7 mouse cellular contexts compared by ENCODE assay signal in the genomic region with DNA sequence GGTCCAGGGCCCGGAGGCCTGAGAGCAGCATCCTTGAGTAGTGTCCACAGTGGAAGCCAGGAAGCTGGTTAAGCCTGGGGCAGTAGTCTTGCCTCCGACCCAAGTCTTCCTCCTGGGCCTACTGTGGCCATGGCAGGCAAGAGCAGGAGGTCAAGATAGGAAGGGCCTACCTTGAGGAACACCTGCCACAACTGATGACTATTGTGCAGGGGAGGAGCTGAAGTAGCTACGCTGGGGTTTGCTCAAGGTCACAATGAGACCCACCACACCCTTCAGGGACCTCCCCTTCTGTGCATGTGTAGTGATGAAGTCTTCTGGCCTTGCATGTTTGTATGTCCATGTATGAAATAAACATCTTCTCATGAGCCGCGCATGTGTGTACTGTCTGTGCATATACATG. TPM values are rescaled to one million over a fixed set of nuclear protein-coding genes. Genes with fewer than 3 reads are reported as not detected.
DNase-seq lines count a peak whose midpoint lies in the region; ATAC-seq lines count a peak whose summit lies in the region.

No protein-coding gene starts in this region.

- no peaks in the 10 kb centered on the region for H3K9me3 ChIP-seq in neural tube, embryonic 11.5 days (ENCODE audit: control insufficient read depth, low read length)
- H3K9me3 ChIP-seq in embryonic facial prominence, embryonic 15.5 days (replicated peaks) = no peaks in the 10 kb centered on the region
- no peaks in the 10 kb centered on the region for H3K9me3 ChIP-seq in limb, embryonic 13.5 days
- H3K9me3 ChIP-seq in stomach, embryonic 15.5 days = no peaks in the 10 kb centered on the region

- peak overlapping the region; percentile 85 for H3K9ac ChIP-seq in neural tube, embryonic 11.5 days (ENCODE audit: low read length)
- peak overlapping the region; percentile 78 for H3K9ac ChIP-seq in embryonic facial prominence, embryonic 15.5 days
- H3K9ac ChIP-seq in limb, embryonic 13.5 days = peak overlapping the region; percentile 85
- 0 out of 2 replicates have a peak overlapping the region, but pooled peaks have one; percentile 75 for H3K9ac ChIP-seq in stomach, embryonic 15.5 days

- H3K4me3 ChIP-seq in neural tube, embryonic 11.5 days (ENCODE audit: low read depth, low read length) = peak overlapping the region; percentile 86
- H3K4me3 ChIP-seq in embryonic facial prominence, embryonic 15.5 days (replicated peaks) = peak overlapping the region; percentile 87
- peak overlapping the region; percentile 82 for H3K4me3 ChIP-seq in limb, embryonic 13.5 days
- peak overlapping the region; percentile 86 for H3K4me3 ChIP-seq in stomach, embryonic 15.5 days (replicated peaks)

- no peaks in the 10 kb centered on the region for H3K27me3 ChIP-seq in neural tube, embryonic 11.5 days (ENCODE audit: control insufficient read depth, insufficient read depth, low read length)
- no peaks in the 10 kb centered on the region for H3K27me3 ChIP-seq in embryonic facial prominence, embryonic 15.5 days
- no peaks in the 10 kb centered on the region for H3K27me3 ChIP-seq in limb, embryonic 13.5 days
- no peaks in the 10 kb centered on the region for H3K27me3 ChIP-seq in stomach, embryonic 15.5 days (replicated peaks)

- H3K27ac ChIP-seq in neural tube, embryonic 11.5 days (ENCODE audit: low read depth, low read length) = no peak overlapping the region
- peak overlapping the region; percentile 6; the same call in 1 of the 2 replicates for H3K27ac ChIP-seq in embryonic facial prominence, embryonic 15.5 days (replicated peaks)
- peak overlapping the region; percentile 44; the same call in 1 of the 2 replicates for H3K27ac ChIP-seq in limb, embryonic 13.5 days
- no peak overlapping the region for H3K27ac ChIP-seq in stomach, embryonic 15.5 days

- H3K36me3 ChIP-seq in neural tube, embryonic 11.5 days (ENCODE audit: control insufficient read depth, insufficient read depth, low read length) = peaks cover 6% of the 10 kb centered on the region; the same call in 1 of the 2 replicates
- peaks cover 41% of the 10 kb centered on the region for H3K36me3 ChIP-seq in embryonic facial prominence, embryonic 15.5 days
- H3K36me3 ChIP-seq in limb, embryonic 13.5 days = peaks cover 53% of the 10 kb centered on the region
- peaks cover 16% of the 10 kb centered on the region; the same call in 1 of the 2 replicates for H3K36me3 ChIP-seq in stomach, embryonic 15.5 days

- WGBS in neural tube, embryonic 11.5 days = 74% methylated on average over 5 of the region's 5 CpGs
- WGBS in embryonic facial prominence, embryonic 15.5 days = 65% methylated on average over 5 of the region's 5 CpGs
- WGBS in limb, embryonic 13.5 days = 65% methylated on average over 5 of the region's 5 CpGs
- WGBS in stomach, embryonic 15.5 days = 62% methylated on average over 5 of the region's 5 CpGs

- H3K4me1 ChIP-seq in neural tube, embryonic 11.5 days (ENCODE audit: control insufficient read depth, insufficient read depth, low read length) = peaks cover 11% of the 10 kb centered on the region
- peaks cover 34% of the 10 kb centered on the region for H3K4me1 ChIP-seq in embryonic facial prominence, embryonic 15.5 days
- H3K4me1 ChIP-seq in limb, embryonic 13.5 days = peaks cover 20% of the 10 kb centered on the region
- peaks cover 14% of the 10 kb centered on the region for H3K4me1 ChIP-seq in stomach, embryonic 15.5 days

- ATAC-seq in neural tube, embryonic 11.5 days (ENCODE audit: insufficient read depth, low FRiP score, low TSS enrichment) = no peak
- no peak for ATAC-seq in embryonic facial prominence, embryonic 15.5 days (ENCODE audit: insufficient number of reproducible peaks, low FRiP score, low TSS enrichment, low read depth)
- no peak for ATAC-seq in limb, embryonic 13.5 days (ENCODE audit: low FRiP score, low read depth)
- ATAC-seq in stomach, embryonic 15.5 days (ENCODE audit: insufficient read depth, low FRiP score, low read depth) = no peak

- peak overlapping the region; percentile 74 for H3K4me2 ChIP-seq in neural tube, embryonic 11.5 days (ENCODE audit: low read depth)
- H3K4me2 ChIP-seq in embryonic facial prominence, embryonic 15.5 days (replicated peaks) = peak overlapping the region; percentile 84
- peak overlapping the region; percentile 92 for H3K4me2 ChIP-seq in limb, embryonic 13.5 days (replicated peaks)
- H3K4me2 ChIP-seq in stomach, embryonic 15.5 days = peak overlapping the region; percentile 67

- DNase-seq in neural tube, embryonic 11.5 days (ENCODE audit: low spot score) = no peak
- DNase-seq in neural tube, embryonic 10.5 days (ENCODE audit: extremely low spot score, low spot score) = no peak
- DNase-seq in right cerebral cortex, postnatal 36 days (ENCODE audit: low spot score in 2 of 2) = no peak
- DNase-seq in ovary, postnatal 14 days (ENCODE audit: low spot score) = no peak

RNA-seq across cellular contexts. Expression of a gene that starts 1.2 kb away (rescaled TPM):
- 0.64 and 1.3 TPM in 2 replicates for polyA plus RNA-seq in neural tube, embryonic 11.5 days (2014; fragmentation: Nextera tagmentation; extraction: Ambion mirVana)
- polyA plus RNA-seq in embryonic facial prominence, embryonic 15.5 days (2015; fragmentation: Nextera tagmentation; extraction: Ambion mirVana) = 1.6 and 2.2 TPM in 2 replicates
- 1.0 and 1.1 TPM in 2 replicates for polyA plus RNA-seq in limb, embryonic 13.5 days (2015; fragmentation: Nextera tagmentation; extraction: Ambion mirVana)
- 0.80 and 0.85 TPM in 2 replicates for polyA plus RNA-seq in stomach, embryonic 15.5 days (2015; fragmentation: Nextera tagmentation; extraction: Ambion mirVana)

RNA-seq across cellular contexts. Expression of a gene that starts 25.1 kb away (rescaled TPM):
- 92.4 and 101 TPM in 2 replicates for polyA plus RNA-seq in neural tube, embryonic 11.5 days (2014; fragmentation: Nextera tagmentation; extraction: Ambion mirVana)
- 84.9 and 89.9 TPM in 2 replicates for polyA plus RNA-seq in embryonic facial prominence, embryonic 15.5 days (2015; fragmentation: Nextera tagmentation; extraction: Ambion mirVana)
- 94.4 and 100 TPM in 2 replicates for polyA plus RNA-seq in limb, embryonic 13.5 days (2015; fragmentation: Nextera tagmentation; extraction: Ambion mirVana)
- polyA plus RNA-seq in stomach, embryonic 15.5 days (2015; fragmentation: Nextera tagmentation; extraction: Ambion mirVana) = 110 and 114 TPM in 2 replicates

RNA-seq across cellular contexts. Expression of a gene that starts 31.2 kb away (rescaled TPM):
- polyA plus RNA-seq in neural tube, embryonic 11.5 days (2014; fragmentation: Nextera tagmentation; extraction: Ambion mirVana) = 154 and 158 TPM in 2 replicates
- polyA plus RNA-seq in embryonic facial prominence, embryonic 15.5 days (2015; fragmentation: Nextera tagmentation; extraction: Ambion mirVana) = 135 and 140 TPM in 2 replicates
- polyA plus RNA-seq in limb, embryonic 13.5 days (2015; fragmentation: Nextera tagmentation; extraction: Ambion mirVana) = 141 and 150 TPM in 2 replicates
- 141 and 152 TPM in 2 replicates for polyA plus RNA-seq in stomach, embryonic 15.5 days (2015; fragmentation: Nextera tagmentation; extraction: Ambion mirVana)

RNA-seq across cellular contexts. Expression of a gene that starts 38.7 kb away (rescaled TPM):
- 11.7 and 13.1 TPM in 2 replicates for polyA plus RNA-seq in neural tube, embryonic 11.5 days (2014; fragmentation: Nextera tagmentation; extraction: Ambion mirVana)
- 14.2 and 17.4 TPM in 2 replicates for polyA plus RNA-seq in embryonic facial prominence, embryonic 15.5 days (2015; fragmentation: Nextera tagmentation; extraction: Ambion mirVana)
- 11.1 and 11.6 TPM in 2 replicates for polyA plus RNA-seq in limb, embryonic 13.5 days (2015; fragmentation: Nextera tagmentation; extraction: Ambion mirVana)
- 27.6 and 28.2 TPM in 2 replicates for polyA plus RNA-seq in stomach, embryonic 15.5 days (2015; fragmentation: Nextera tagmentation; extraction: Ambion mirVana)

RNA-seq across cellular contexts. Expression of a gene that starts 41.6 kb away (rescaled TPM):
- 2.2 and 2.7 TPM in 2 replicates for polyA plus RNA-seq in neural tube, embryonic 11.5 days (2014; fragmentation: Nextera tagmentation; extraction: Ambion mirVana)
- polyA plus RNA-seq in embryonic facial prominence, embryonic 15.5 days (2015; fragmentation: Nextera tagmentation; extraction: Ambion mirVana) = 13.5 and 13.9 TPM in 2 replicates
- 8.4 and 10.2 TPM in 2 replicates for polyA plus RNA-seq in limb, embryonic 13.5 days (2015; fragmentation: Nextera tagmentation; extraction: Ambion mirVana)
- 9.0 and 10.0 TPM in 2 replicates for polyA plus RNA-seq in stomach, embryonic 15.5 days (2015; fragmentation: Nextera tagmentation; extraction: Ambion mirVana)

Comparison
In these comparisons a context has a peak if more than half of its experiments do, and no peak if none do; other contexts are left out.
1. H3K27ac ChIP-seq: peak in embryonic facial prominence, embryonic 15.5 days (single experiment) and limb, embryonic 13.5 days (single experiment); none in neural tube, embryonic 11.5 days (single experiment) and stomach, embryonic 15.5 days (single experiment).
2. Peak in every context shown above with its lines, with median percentiles within 50 percentile points of each other: H3K4me2 ChIP-seq, H3K4me3 ChIP-seq and H3K9ac ChIP-seq.